Mouse (Mus musculus) mesoderm, embryonic 11.5 days (tissue): Measurements from ENCODE around the gene Comtd1.

Experiments used
- DNase-seq: peaks from one replicate; pipeline ENCODE4 v3.0.0-alpha.2; 2012; ENCODE audit warnings: low read depth, low spot score

Gene Comtd1

DNA sequence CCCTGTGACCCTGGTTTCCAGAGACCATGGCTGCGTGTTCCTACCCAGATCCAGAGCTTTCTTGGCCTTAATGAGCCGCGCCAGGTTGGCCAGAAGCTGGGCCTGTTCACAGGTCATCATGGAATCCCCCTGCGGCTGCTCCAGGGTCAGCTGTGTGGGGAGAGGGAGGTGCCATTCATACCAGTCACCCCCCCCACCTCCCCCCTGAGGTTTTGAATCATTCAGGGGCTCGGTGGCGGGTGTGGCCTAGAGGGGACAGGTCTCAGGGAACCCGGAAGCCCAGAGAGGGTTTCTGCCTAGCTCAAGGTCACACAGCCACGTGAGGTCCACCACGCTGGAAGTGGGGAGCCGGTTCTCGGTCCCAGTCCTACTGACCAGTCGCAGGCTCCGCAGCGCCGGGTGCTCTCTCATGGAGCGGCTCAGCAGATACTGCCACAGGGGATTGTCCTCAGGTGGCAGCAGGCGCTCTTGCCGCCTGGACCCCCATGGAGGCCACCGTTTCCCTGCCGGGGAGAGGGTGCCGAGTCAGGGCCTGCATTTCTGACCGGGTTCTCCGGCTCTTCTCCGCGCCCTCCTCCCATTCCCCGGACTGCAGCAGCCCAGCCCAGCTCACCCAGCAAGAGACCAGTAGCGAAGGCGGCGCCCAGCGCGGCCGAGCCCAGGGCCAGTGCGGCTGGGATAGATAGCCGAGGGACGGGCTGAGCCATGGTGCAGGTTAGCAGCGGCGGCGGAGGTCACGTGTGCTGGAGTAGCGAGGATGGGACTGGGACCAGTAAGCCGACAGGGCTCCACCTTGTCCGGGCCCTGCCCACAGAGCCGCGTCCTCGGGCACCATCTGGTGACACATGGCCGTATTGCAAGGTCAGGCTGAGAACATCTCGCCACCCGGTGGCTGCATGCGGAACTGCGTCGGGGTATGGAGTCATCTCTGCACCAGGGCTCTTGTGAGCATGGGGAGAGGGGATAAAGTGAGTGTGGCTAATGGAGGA lies at the start of gene Comtd1:
Comtd1 (minus strand) TSS at position 812 of the 989 bp plus-strand sequence.
- peak; percentile 97 for DNase-seq

DNA sequence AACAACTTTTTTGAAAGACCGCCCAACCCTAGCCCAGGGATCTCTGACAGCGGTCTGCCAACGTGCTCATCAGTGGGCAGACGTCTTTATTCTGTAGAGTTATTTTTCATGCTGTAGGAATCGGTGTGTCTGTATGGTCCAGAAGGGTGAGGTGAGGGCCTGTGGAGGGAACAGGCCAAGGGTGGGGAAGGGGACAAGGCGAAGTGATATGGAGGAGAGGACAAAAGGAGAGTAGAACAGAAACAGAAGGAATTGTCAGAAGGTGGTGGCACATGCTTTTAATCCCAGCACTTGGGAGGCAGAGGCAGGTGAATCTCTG lies 43.5 kb upstream of the Comtd1 start:
- DNase-seq = no peak

DNA sequence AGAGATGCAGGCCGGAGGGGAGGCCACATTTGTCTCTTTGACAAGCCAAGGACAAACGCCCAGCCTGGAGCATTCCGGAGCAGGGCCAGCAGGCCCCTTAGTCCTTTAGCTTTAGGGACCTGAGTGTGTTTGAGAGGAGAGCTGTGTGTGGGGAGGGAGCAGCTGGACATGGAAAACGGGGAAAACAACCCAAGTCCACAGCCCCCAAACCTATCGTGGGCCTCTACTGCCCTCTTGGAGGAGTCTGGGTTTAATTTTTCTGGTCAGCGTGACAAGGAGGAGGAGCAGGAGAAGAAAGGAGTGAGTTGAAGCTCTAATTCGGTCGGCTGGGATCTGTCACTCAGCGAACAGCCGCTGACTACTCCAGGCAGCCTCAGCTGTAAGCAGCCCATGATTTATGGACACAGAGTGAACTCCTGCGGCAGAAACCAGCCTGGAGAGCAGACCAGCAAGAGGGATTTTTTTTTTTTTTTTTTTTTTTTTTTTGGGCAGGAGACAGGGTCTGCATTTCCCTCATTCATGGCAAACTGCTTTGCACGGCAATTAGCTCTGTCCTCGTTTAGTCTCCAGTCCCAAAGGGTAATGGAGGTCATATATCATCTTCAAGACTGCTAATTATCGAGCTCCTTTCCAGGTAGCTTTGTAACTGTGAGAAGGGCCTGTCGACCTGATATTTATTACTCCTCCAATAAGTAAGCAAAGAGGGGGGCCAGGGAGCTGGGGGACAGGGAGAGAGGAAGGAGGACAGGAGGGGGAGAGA lies 43.0 kb upstream of the Comtd1 start:
- DNase-seq = peak; percentile 91

DNA sequence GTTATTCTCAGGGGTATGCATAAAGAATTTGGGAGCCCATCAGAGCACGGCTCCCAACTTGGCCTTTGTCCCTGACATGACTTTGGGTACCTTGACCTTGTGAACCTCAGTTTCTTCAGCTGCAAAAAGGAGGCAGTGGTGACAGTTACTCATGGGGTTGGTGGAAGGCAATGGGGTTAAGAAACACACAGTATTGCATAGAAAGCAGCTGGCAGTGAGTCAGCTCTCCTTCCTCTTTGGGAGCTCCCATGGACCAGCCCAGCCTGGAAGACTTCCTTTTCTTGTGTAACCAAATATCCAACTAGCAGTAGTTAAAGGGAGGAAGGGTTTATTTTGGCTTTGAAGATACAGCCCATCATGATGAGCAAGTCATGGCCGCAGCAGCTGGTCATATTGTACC lies 41.7 kb upstream of the Comtd1 start:
- DNase-seq = no peak

DNA sequence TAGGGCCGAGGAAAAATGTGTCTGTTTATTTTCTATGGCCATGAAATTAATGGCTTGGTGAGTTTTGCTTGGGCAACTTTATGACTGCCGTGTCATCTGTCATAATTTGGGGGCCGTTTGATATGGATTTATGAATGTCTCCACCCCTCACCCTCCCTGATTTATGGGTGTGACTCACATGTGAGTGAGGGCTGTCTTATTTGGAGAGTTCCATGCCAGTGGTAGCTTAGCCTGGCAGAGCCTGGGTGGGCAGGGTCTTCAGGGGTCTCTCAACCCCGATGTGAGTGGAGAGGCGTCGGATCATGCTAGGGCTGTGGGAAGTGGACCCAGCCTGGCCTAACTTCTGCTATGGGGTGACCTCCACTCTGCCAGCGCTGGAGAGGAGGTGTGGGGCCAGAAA lies 18.0 kb upstream of the Comtd1 start:
- no peak for DNase-seq

DNA sequence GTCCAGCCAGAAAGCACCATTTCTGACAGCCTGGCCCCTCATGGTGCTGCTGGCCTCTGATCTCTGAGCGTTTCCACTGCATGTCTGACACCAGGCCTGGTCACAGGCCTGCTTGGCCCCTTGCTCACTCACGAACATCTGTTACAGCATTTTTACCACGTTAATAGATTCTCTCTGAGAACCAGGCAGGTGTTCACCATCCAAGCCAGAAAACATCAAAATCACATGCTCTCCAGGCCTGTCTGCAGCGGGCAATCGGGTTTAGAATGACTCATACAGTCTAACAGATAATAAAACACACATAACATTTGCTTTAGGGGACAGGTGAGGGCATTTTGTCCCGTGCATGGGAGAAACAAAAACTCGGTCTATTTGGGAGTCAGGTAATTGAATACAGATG lies 17.5 kb upstream of the Comtd1 start:
- peak; percentile 56 for DNase-seq

DNA sequence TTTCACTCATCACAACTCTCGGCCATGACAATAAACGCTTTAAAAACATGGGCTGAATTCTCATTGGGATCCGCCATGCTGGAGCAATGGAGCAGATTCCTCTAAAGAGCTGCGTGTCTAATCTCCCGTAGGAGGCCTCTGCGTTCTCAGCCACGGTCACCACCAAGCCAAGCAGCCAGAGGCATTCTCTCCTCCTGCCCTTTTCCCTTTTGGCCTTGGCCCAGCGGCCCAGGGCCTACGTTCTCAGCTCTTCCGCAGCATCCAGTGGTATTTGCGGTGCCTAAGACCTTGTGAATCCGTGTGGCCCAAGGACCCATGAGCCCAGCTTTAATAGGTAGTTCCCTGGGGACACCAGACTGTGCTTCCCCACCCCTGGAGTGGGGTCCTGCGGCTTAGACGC lies 8.1 kb upstream of the Comtd1 start:
- no peak for DNase-seq

DNA sequence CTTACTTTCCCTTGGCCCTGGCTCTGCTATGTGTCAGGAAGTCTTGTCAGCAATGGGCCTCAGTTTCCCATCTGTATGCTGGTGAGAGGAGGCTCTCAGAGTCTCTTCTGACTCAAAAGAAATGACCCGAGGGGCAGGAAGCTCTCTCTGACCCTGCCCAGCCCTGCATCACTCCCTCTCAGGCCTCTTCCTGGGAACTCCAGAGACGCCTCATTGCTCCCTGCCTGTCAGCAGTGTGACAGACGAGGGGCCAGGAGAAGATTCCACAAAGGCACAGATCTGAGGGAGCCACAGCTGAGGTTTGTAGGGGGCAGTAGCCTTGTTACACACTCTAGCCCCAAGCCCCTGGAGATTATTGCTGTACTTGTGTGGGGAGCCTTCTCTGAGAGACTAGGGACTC lies 7.2 kb upstream of the Comtd1 start:
- DNase-seq = no peak

DNA sequence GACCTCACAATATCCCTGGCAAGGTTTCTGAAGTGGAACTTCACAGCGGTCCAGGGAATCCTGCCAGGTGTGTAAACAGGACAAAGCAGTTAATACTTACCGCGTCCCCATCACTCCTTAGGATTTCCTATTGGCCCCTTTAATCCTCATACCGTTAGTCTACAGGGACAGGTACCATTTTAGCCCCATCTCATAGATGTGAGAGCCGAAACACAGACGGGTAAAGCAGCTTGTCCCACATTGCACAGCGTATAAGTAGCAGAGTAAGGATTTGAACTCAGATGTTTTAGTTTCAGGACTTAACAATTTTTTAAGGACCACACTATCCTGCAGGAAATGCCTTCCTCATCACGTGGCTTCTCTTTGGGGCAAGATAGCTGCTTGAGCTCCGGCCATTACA lies 5.5 kb upstream of the Comtd1 start:
- DNase-seq = no peak

DNA sequence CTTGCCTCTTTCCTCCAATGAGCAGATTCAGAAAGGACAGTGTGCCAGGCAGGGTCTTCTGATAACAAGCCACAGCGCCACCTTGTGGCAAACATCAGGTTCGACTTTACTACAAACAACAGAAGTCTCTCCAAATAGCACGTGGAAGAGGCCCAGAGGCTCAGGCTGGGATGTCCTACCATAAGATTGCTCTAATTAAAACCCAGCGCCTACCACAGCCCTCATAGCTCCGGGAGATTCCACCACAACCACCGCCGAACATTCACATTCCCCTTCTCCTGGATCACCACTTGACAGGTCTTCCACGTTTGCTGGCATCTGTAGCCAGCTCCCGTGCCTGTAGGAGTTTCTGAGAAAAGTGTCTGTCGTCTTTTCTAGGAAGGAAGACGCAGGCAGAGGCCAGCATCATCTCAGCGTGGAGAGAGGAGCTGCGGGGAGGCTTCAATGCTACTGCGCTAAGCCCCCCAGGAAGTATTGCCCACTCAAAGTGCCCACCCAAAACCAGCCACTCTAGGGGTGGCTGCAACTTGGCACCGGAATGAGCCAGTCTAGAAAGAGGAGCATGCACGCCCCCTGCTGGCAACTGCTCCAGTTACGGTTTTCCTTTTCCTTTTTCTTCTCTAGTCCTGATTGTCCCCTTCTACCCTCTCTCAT lies 4.8 kb upstream of the Comtd1 start:
- DNase-seq = peak; percentile 93

DNA sequence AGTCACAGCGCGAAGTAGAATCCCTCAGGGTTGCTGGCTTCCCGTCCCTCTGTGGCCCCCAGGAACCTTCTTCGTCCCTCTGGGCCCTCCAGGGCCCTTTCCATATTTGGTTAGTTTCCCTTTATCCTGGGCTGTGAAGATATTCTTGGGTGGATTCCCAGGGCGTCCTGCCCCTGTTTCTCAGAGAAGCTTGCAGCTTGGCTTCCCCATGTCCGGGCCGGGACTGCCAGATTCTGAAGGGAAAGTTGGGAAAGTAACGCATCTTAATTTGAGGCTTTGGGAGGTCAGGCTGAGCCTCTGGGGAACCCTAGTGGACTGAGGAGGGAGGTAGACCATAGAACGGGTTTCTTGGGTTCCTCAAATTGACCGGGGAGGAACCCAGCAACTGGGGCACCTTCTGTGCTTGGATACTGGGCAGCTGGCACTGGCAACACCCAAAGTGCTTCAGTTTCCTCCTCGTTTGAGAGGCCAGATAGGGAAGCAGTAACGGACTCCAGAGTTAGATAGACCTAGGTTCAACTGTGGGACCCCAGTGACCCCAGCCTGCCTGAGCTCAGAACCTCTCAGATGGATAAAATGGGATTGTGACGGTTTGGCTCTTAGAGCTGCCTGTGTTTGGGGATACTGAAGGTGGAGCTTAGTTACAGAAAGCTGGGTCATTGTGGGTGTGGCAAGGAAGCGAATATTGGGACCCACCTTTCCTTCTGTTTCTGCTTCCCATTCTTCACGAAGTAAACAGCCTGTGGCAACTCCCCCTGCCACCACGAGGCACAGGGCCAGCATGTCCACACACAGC lies 3.4 kb upstream of the Comtd1 start:
- no peak for DNase-seq

DNA sequence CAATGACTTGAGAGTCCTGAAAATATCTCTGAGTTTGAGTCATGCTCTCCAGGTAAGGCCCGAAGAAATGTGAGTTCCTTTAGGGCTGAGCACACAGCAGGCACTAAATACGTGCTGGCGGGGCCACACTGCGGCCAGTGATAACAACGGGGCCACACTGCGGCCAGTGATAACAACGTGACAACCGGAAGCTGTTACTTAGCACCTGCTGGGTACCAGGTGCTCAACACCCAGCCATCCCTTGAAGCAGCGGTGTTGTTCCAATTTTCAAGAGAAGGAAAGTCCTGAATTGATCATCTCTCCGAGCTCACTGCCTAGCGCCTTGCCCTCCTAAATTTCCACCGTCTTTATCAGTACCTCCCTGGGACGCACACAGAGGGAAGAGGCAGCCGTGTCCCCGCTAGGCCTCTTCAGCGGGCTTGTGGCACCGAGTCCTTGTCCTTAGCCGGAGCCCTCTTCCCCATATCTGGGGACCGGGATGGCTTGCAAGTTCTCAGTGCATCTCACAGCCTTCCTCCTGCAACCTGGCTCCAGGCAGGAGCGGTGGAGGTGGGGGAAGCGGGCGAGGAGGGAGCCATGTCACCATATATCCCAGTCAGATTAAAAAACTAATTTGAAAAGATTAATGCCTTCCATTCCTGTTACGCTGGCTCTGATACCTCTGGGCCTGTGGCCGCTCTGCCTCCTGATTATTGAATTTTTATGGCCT lies 1.8 kb upstream of the Comtd1 start:
- no peak for DNase-seq

DNA sequence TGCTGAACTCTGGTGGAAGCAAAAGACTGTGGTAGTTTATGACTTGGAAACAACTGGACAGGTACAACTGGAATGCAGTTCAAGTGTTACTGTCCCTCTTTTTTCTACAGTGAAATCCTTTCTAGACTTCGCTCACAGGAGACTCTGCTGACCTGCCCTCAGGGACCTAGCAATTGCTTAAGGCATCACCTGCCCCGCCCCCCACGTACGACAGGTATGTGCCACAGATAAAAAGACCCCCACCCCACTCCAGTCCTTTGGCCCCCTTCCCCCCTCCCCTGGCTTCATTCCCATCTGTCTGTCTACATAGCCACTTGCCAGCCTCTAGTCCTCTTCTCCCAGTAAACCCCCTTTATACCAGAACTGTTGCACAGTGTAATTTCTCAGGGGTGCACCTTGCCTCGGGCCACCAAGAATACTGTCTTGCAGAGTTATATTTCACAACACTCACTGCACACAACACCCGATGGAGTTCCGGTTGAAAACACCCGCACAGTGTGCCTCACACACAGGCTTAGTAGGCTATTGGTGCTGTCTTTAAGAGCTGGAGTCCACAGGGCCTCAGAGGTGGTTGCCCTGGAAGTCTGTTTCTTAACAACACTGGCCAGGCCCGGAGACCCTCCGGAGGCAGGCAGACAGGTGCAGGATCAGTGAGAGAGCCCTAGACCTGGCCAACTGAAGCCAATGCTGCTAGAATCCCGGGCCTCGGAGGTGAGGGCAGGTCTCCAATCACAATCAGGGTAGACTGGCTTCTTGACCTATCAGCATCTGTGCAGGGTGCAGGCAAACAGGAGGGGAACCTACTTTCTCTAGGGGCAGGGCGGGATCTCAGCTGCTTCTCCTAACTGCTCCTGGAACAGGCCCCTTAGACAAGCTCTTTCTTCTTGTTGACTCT lies 994 bp upstream of the Comtd1 start:
- DNase-seq = no peak

DNA sequence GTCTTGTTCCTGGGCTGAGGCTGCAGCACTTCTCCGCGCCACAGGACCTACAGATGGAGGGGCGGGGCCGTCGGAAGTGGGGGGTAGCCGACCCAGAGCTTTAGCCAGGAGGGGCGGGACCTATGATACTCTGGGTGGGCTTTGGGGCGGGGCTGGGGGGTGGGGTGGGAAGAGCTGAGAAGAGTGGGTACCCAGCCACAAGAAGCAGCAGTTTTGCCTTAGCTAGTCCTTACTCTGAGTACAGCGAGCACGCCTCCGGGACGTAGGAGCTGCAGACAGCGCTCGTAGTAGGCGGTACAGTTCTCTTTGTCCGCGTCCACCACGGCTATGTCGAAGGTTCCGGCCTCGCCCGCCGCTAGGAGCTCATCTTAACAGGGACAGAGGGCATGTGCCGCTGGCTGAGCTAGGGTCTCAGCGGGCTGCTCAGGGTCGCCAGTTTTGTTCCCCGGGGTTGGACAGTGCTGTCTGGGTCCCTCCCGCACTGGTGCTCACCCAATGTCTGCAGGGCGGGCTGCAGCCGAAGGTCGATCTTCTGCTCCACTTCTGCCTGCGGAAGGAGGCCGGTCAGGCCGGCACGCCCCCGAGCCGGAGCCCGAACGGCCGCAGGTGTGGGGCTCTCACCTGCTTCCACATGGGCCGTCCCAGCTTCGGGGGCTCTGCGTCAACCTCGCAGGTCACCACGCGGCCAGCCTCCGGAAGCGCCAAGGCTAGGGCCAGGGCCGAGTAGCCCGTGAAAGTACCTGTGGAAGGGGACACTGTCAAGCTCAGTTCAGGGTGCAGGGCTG lies 1.2 kb downstream of the Comtd1 start:
- peak; percentile 86 for DNase-seq

DNA sequence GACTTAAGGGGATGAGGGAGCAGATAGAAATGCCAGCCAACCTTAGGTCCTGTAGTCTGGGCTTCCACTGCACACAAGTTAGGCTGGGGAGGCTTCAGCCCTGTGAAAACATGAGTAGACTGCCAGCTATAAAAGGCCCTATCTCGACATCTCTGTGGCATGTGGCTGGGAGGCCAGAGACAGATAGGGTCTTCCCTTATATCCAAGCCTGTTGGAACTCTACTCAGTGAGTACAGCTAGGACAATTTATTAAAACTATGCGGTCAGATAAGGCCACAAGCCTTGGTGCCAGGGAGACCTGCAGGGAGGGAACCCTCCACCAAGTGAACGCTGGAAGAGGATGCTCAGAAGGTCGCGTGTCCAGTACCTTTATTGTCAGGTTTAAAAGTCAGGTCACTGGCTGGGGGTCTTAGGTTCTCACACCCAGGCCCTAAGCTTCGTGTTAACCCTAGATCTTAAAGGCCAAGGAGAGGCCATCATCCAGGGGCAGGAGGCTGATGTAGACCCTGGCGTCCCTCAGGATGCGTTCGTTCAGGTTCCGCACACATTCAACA lies 1.9 kb downstream of the Comtd1 start:
- no peak for DNase-seq

DNA sequence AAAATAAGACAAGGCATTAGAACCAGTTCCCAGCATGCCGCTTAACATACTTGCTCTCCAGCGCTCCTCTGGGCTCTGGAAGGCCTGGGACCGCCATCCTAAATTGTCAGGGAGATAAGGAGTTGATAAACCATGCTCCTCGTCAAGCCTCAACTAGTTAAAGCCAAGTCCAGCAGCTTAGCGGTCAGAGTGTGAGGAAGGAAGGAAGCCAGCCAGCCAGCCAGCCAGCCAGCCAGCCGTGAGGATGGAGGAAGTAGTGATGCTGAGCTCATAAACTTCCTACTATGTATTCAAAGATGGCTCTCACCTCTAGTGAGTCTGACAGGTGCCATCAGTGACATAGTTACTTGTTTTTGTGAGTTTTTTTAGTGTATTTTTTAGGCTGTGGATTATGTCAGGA lies 5.5 kb downstream of the Comtd1 start:
- DNase-seq = no peak

DNA sequence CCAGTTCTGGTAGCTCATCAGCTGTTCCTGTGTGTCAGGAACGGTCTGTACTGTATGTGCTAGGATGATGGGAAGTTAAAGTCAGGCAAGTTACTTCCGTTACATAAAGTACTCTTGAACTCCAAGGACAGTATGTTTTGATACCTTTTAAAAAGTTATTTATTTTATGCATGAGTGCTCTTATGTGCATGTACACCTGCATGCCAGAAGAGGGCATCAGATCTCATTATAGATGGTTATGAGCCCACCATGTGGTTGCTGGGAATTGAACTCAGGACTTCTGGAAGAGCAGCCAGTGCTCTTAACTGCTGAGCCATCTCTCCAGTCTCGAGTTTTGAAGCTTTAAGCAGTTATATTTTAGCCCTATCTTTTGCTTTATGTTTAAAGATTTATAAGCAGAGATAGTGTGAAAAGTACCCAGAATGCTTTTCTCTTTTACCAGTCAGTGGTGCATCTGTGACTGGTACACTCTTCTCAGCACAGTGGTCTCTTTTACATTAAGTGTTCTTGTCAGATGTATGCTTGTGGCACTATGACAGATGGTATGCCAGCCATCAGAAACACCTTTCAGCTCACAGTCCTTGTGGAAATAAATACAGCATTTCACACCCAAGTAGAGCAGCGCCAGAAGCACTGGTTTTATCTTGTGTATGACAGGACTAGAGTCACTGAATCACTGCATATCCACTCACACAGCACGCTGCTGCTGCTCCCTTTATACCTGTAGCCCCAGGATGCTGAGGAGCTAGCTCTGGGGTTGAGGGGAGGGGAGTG lies 6.8 kb downstream of the Comtd1 start:
- DNase-seq = no peak
